Mouse (Mus musculus) c-Kit-positive CD71-positive TER-119-positive erythroid progenitor cells, embryonic 14.5 days (primary cell): ENCODE results near the gene Rreb1.

Source experiments
- DNase-seq: peaks from one replicate; pipeline ENCODE4 v3.0.0-alpha.2; 2013; ENCODE audit warnings: low spot score

The Rreb1 gene

GRCm38 (mm10) chr13:37853441-37853840 is 75.2 kb downstream of the Rreb1 start:
- no peak for DNase-seq

- DNase-seq, result no peak
Measured at GRCm38 (mm10) chr13:37854031-37854431, 75.8 kb downstream of the Rreb1 start.

GRCm38 (mm10) chr13:37854455-37855220 is 76.4 kb downstream of the Rreb1 start:
- no peak for DNase-seq

GRCm38 (mm10) chr13:37855221-37855757 is 77.1 kb downstream of the Rreb1 start:
- no peak for DNase-seq

- no peak for DNase-seq
Measured at GRCm38 (mm10) chr13:37855765-37856164, 77.6 kb downstream of the Rreb1 start.

- no peak for DNase-seq
Measured at GRCm38 (mm10) chr13:37856537-37856936, 78.3 kb downstream of the Rreb1 start.

GRCm38 (mm10) chr13:37857284-37858065 is 79.3 kb downstream of the Rreb1 start:
- peak; percentile 94 for DNase-seq

- DNase-seq, result no peak
Measured at GRCm38 (mm10) chr13:37858066-37858501, 79.9 kb downstream of the Rreb1 start.

GRCm38 (mm10) chr13:37858508-37858907 is 80.3 kb downstream of the Rreb1 start:
- DNase-seq, result no peak

- DNase-seq, result peak; percentile 77
Measured at GRCm38 (mm10) chr13:37859782-37860181, 81.6 kb downstream of the Rreb1 start.

GRCm38 (mm10) chr13:37860204-37860603 is 82.0 kb downstream of the Rreb1 start:
- DNase-seq, result no peak

- no peak for DNase-seq
Measured at GRCm38 (mm10) chr13:37860789-37861188, 82.6 kb downstream of the Rreb1 start.

GRCm38 (mm10) chr13:37862492-37862891 is 84.3 kb downstream of the Rreb1 start:
- DNase-seq, result no peak

- DNase-seq, result no peak
Measured at GRCm38 (mm10) chr13:37863643-37864042, 85.4 kb downstream of the Rreb1 start.

GRCm38 (mm10) chr13:37864697-37865096 is 86.5 kb downstream of the Rreb1 start:
- no peak for DNase-seq

- no peak for DNase-seq
Measured at GRCm38 (mm10) chr13:37866296-37866695, 88.1 kb downstream of the Rreb1 start.

GRCm38 (mm10) chr13:37866846-37867245 is 88.6 kb downstream of the Rreb1 start:
- DNase-seq, result no peak

GRCm38 (mm10) chr13:37870118-37870908 is 92.1 kb downstream of the Rreb1 start:
- no peak for DNase-seq

GRCm38 (mm10) chr13:37872142-37872835 is 94.1 kb downstream of the Rreb1 start:
- DNase-seq, result no peak

GRCm38 (mm10) chr13:37873125-37873891 is 95.1 kb downstream of the Rreb1 start:
- DNase-seq, result no peak

GRCm38 (mm10) chr13:37875919-37876318 is 97.7 kb downstream of the Rreb1 start:
- DNase-seq, result no peak
